Mouse (Mus musculus) adrenal gland, postnatal 4 days (tissue): ENCODE measurements around the gene Gm16440. TPM values are rescaled to one million over a fixed set of nuclear protein-coding genes. Genes with fewer than 3 reads are reported as not detected.
"Not testable (repeated sequence)": the region's sequence is repeated elsewhere in the genome, so short reads cannot be mapped to it uniquely, and the experiment has no call there.

Experiments used
- DNase-seq, 2 experiments: peaks; one replicate each; pipeline ENCODE4 v3.0.0; 2021 to 2022; ENCODE audit warnings: low spot score in 2 of 2, mixed read lengths in 2 of 2
- long read RNA-seq, 2 experiments: library from polyadenylated mRNA; stranded (forward); transcript quantifications; one replicate each; pipeline ENCODE4 v2.0.0; 2021
- total RNA-seq, 2 experiments: library from RNA; stranded (reverse); gene quantifications; 2 replicates each; pipeline ENCODE4 v1.2.3; 2021

Gene Gm16440
- total RNA-seq: not detected
- long read RNA-seq, experiment 1: 0 reads
- long read RNA-seq, experiment 2: 0 reads

DNA sequence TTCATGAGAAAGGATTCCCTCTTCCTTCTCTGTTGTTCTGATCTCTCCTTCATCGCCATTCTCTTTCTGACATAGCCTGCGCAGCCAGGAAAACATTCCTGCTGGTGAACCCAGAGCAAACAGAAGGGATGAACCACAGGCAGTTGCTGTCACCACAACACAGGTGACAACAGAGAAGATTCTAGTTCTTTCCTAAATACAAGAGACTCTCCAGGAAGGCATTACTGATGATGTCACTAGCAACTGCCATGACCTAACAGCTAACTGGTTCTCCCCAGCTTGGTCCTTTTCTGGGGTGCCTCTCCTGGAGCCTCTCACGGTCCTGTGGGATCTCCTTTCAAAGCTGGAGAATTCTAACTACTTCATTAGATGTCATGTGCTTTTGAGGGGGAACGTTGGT is at the start of gene Gm16440:
TSS of gene Gm16440 (minus strand) at position 101 of the 400 bp plus-strand sequence.
- DNase-seq: not testable (repeated sequence)

DNA sequence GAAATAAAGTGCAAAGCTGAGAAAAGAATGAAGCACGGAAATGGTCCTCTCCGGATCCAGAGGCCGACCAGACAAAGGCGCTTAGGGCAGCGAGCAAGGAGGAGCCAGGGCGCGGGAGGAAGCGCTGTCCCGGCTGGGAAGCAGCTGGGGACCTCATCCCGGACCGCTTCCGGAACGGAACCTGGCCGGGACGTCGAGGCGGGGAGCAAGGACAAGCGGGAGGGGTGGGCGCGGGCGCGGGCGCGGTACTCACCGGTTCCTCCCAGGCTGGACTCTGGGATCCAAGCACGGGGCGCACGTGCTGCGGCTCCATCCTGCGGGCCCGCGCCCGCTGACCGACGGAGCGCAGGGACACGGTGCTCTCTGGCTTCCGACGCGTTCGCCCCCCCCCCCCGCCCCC is 36.6 kb upstream of the Gm16440 start:
- DNase-seq: peak; percentile 2 to 6

DNA sequence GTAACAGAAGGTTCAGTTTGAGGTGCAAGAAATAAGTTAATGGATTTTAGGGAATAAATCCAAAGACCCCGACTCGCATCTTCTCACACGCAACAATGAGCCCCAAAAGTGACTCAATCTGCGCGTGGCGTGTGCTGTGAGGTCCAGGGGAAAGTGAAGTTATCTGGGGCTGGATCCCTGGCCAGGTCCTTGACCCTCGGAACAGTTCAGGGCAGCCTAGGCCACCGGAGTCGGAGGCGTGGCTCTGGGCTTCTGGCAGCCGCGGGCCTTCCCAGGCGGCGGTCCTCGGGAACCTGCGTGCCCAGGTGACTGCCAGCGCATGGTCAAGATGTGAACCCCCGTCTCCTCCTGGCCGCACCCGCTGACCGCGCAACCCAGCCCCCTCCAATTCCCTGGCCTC is 36.2 kb upstream of the Gm16440 start:
- not testable (repeated sequence) for DNase-seq

DNA sequence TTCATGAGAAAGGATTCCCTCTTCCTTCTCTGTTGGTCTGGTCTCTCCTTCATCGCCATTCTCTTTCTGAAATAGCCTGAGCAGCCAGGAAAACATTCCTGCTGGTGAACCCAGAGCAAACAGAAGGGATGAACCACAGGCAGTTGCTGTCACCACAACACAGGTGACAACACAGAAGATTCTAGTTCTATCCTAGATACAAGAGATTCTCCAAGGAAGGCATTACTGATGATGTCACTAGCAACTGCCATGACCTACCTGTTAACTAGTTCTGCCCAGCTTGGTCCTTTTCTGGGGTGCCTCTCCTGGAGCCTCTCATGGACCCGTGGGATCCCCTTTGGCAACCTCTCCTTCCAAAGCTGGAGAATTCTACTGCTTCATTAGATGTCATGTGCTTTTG is 22.3 kb upstream of the Gm16440 start, which contains the start of gene Gm3591:
TSS of gene Gm3591 (minus strand) at position 101 of the 400 bp plus-strand sequence.
- not testable (repeated sequence) for DNase-seq

DNA sequence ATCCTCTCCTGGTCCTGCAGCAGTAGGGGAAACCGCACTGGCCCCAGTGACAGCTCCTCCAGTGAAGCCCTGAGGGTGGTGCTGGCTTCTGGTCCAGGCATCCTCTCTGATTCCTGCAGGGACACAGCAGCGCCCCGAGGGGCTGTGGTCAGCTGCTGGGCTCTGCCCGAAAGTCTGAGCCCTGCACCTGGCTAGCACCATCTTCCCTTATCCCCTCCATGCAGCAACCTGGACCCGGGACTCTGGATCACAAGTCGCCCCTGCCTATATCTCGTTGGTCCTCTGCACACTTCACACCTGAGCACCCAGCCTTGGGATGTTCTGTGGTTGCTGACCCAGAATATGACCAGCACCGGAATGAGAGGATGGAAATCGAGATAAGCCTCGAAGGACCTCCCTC is 46.5 kb downstream of the Gm16440 start, which contains the start of gene Gm3618:
TSS of gene Gm3618 (minus strand) at position 101 of the 400 bp plus-strand sequence.
- DNase-seq: not testable (repeated sequence)

Other genes with a start within 250 kb of the Gm16440 start
- under 1 TPM; 0.25 to 0.34 TPM for gene Gm21560, start 171.0 kb downstream of the Gm16440 start, total RNA-seq
- 1 to 10 TPM in 1 of 2 experiments, under 1 TPM in 1; 0.48 to 1.1 TPM for gene Gm3411, start 103.1 kb downstream of the Gm16440 start, total RNA-seq
- gene Gm21103, start 85.5 kb downstream of the Gm16440 start, total RNA-seq: not detected
- not detected for gene Gm3618, start 46.6 kb downstream of the Gm16440 start, total RNA-seq
- gene Gm3591, start 22.2 kb upstream of the Gm16440 start, total RNA-seq: 1 to 10 TPM in 1 of 2 experiments, not detected in 1; 1.4 TPM
- gene Gm3594, start 54.3 kb upstream of the Gm16440 start, total RNA-seq: not detected
- not detected for gene Gm8356, start 147.0 kb upstream of the Gm16440 start, total RNA-seq
- under 1 TPM; 0.25 to 0.31 TPM for gene Gm3629, start 200.3 kb upstream of the Gm16440 start, total RNA-seq
- gene Gm3460, start 232.1 kb upstream of the Gm16440 start, total RNA-seq: not detected